Mouse (Mus musculus): ENCODE measurements at regions not wholly inside any gene's neighbourhood (a gene's known extent, or its start where the extent isn't known, plus 50 kb on each side); places are given as distances from the start of the nearest gene placed in this dataset.

- intact Hi-C loops (cut with DNase I) = no loop called here
Observed at GRCm38 (mm10) chr15:72411956-72412355, 1422.4 kb upstream of the Gm6569 start.
